Comparison of ENCODE assay signal across 27 mouse cellular contexts in genomic region chr10:113495345-113495918, GRCm38 (mm10).
"Had no signal": no experiment of that assay in that cellular context is flagged by ENCODE, and none has a peak within 500 bp of the region (broad histone marks: within the 10 kb centered on the region; RNA-seq: fewer than 3 reads in every experiment).

No protein-coding gene starts in this region.

- H3K9ac ChIP-seq: heart, embryonic 13.5 days; heart, embryonic 15.5 days; hindbrain, embryonic 13.5 days; hindbrain, embryonic 15.5 days; kidney, embryonic 15.5 days; limb, embryonic 13.5 days; limb, embryonic 15.5 days; liver, embryonic 12.5 days; liver, embryonic 14.5 days had no signal

- H3K4me1 ChIP-seq: heart, embryonic 13.5 days; heart, embryonic 15.5 days; hindbrain, embryonic 13.5 days; hindbrain, embryonic 15.5 days; kidney, embryonic 15.5 days; limb, embryonic 13.5 days; limb, embryonic 15.5 days; liver, embryonic 12.5 days had no signal

- H3K4me3 ChIP-seq: heart, adult 2 months; heart, embryonic 13.5 days; heart, embryonic 15.5 days; hindbrain, embryonic 13.5 days; hindbrain, embryonic 15.5 days; kidney, embryonic 15.5 days; limb, embryonic 13.5 days; limb, embryonic 15.5 days; liver, embryonic 12.5 days had no signal

- ATAC-seq: hindbrain, postnatal 0 days; intestine, embryonic 16.5 days; liver, embryonic 12.5 days had no signal

- H3K4me2 ChIP-seq: heart, embryonic 11.5 days; heart, embryonic 13.5 days; heart, embryonic 15.5 days; hindbrain, embryonic 13.5 days; hindbrain, embryonic 15.5 days; kidney, embryonic 15.5 days; limb, embryonic 13.5 days; limb, embryonic 15.5 days; liver, embryonic 12.5 days had no signal

- H3K9me3 ChIP-seq: hindbrain, embryonic 15.5 days had no signal

- DNase-seq: gastrocnemius, postnatal 14 days; gastrocnemius, postnatal 36 days; heart, adult 11 months; heart, adult 2 months; heart, postnatal 14 days; heart, postnatal 36 days; kidney, adult 11 months; kidney, adult 2 months; kidney, adult 9 months; kidney, postnatal 14 days; kidney, postnatal 36 days; layer of hippocampus, adult 9-11 months; layer of hippocampus, postnatal 36 days; left cerebral cortex, postnatal 4 days had no signal

- H3K36me3 ChIP-seq: heart, embryonic 13.5 days; heart, embryonic 15.5 days; hindbrain, embryonic 13.5 days; hindbrain, embryonic 15.5 days; kidney, embryonic 15.5 days; limb, embryonic 13.5 days; limb, embryonic 15.5 days; liver, embryonic 12.5 days had no signal

- H3K27ac ChIP-seq: heart, adult 2 months; heart, embryonic 13.5 days; heart, embryonic 15.5 days; hindbrain, embryonic 13.5 days; hindbrain, embryonic 15.5 days; hindbrain, postnatal 0 days; kidney, embryonic 15.5 days; kidney, postnatal 0 days; limb, embryonic 13.5 days; limb, embryonic 15.5 days; liver, embryonic 12.5 days; liver, embryonic 14.5 days had no signal

- H3K27me3 ChIP-seq: heart, embryonic 13.5 days; heart, embryonic 15.5 days; hindbrain, embryonic 13.5 days; hindbrain, embryonic 15.5 days; kidney, embryonic 15.5 days; limb, embryonic 13.5 days; limb, embryonic 15.5 days; liver, embryonic 12.5 days had no signal
